Mouse (Mus musculus): ENCODE results near the gene Gm14698.
"Not testable (repeated sequence)": the region's sequence is repeated elsewhere in the genome, so short reads cannot be mapped to it uniquely, and the experiment has no call there.

Gm14698 gene

DNA sequence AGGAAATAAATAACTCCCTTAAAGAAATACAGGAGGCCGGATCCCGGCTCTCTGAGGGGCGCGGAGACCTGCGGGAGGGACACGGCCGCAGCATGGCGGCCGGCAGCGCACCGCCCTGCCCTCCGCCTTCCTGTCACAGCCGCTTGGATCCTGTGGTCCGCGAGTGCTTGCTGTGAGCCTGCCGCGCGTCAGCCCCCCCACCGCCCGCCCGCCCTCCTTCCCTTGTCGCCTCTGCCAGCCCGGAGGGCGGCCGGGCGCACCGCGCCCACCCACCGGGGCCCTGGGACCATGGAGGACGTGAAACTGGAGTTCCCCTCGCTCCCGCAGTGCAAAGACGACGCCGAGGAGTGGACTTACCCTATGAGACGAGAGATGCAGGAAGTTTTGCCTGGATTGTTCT is at the start of gene Gm14698:
Gene Gm14698, plus strand, starts transcription at position 35 of the 400 bp plus-strand sequence.
- DNase-seq (ENCODE audit: low spot score in 2 of 2): not testable (repeated sequence)

GRCm38 (mm10) chrX:68820449-68820848 is 444 bp upstream of the Gm14698 start:
- not testable (repeated sequence) for DNase-seq (ENCODE audit: low spot score in 2 of 2)

- peak in 1 of 2 experiments; percentile 0 for DNase-seq (ENCODE audit: low spot score in 2 of 2)
These were observed 18.9 kb downstream of the Gm14698 start for GRCm38 (mm10) chrX:68839548-68840444.

- no peak for DNase-seq (ENCODE audit: low spot score in 2 of 2)
These were observed 44.3 kb downstream of the Gm14698 start for GRCm38 (mm10) chrX:68865145-68865544.

All from right cerebral cortex, postnatal 36 days (tissue).